Mouse (Mus musculus) heart, embryonic 10.5 days (tissue): Measurements from ENCODE around the gene Trabd2b. TPM values are rescaled to one million over a fixed set of nuclear protein-coding genes. Genes with fewer than 3 reads are reported as not detected.

Experiments used
- DNase-seq: peaks from one replicate; pipeline ENCODE4 v3.0.0-alpha.2; 2017; ENCODE audit warnings: low spot score
- H3K27ac ChIP-seq: fragments of 300-500 bp; sonication (generic); 2 replicates; pipeline ENCODE4 v1.5.1; 2016; ENCODE audit warnings: mild to moderate bottlenecking
- H3K27me3 ChIP-seq: fragments of 300-500 bp; sonication (generic); 2 replicates; pipeline ENCODE4 v1.6.1; 2016; ENCODE audit warnings: mild to moderate bottlenecking; ENCODE audit not compliant: poor library complexity, insufficient read depth, severe bottlenecking
- H3K36me3 ChIP-seq: fragments of 300-500 bp; sonication (generic); 2 replicates; pipeline ENCODE4 v1.6.1; 2016; ENCODE audit warnings: mild to moderate bottlenecking, moderate library complexity
- H3K4me1 ChIP-seq: fragments of 300-500 bp; sonication (generic); 2 replicates; pipeline ENCODE4 v1.6.1; 2016; ENCODE audit warnings: mild to moderate bottlenecking
- H3K4me3 ChIP-seq: fragments of 300-500 bp; sonication (generic); 2 replicates; pipeline ENCODE4 v1.5.1; 2016; ENCODE audit warnings: mild to moderate bottlenecking, moderate library complexity
- H3K9me3 ChIP-seq: fragments of 300-500 bp; sonication (generic); 2 replicates; pipeline ENCODE4 v1.6.1; 2016; ENCODE audit warnings: mild to moderate bottlenecking, moderate library complexity
- WGBS: fragments of 180-500 bp; shearing (Covaris S2); methylation state at CpG from one replicate; pipeline ENCODE4 v1.1.7; 2016; 5-methylcytosine and 5-hydroxymethylcytosine counted together
- polyA plus RNA-seq: library from polyadenylated mRNA; unstranded; fragments of >200 nt; fragmentation: Nextera tagmentation; extraction: Ambion mirVana; gene quantifications from 2 replicates; pipeline ENCODE4 v1.2.1, GENCODE M21; 2016

The Trabd2b gene
- polyA plus RNA-seq, 1 experiment from 2014 or later: 2.2 TPM

DNA sequence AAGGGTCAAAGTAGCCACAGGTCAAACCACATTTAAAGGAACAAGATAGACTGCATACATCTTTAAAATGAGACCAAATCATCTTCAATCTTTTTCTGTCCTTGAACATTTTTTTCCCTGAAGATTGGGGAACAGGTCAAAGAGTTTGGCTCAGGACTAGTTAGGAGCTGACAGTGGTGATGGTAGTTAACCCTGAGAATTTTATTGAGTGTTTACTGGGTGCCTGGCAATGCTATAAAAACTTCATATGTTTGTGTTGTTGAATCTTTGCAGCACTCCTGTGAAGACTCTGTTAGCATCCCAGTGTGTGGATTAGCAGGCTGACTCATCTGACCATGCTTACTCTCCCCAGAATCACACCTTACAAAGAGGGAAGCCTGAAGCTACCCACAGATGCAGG is 238.8 kb downstream of the Trabd2b start:
- Histone ChIP-seq H3K36me3 (no peaks in the 10 kb centered on the region), H3K27me3 (peaks cover 65% of the 10 kb centered on the region), H3K27ac (no peak overlapping the region)

DNA sequence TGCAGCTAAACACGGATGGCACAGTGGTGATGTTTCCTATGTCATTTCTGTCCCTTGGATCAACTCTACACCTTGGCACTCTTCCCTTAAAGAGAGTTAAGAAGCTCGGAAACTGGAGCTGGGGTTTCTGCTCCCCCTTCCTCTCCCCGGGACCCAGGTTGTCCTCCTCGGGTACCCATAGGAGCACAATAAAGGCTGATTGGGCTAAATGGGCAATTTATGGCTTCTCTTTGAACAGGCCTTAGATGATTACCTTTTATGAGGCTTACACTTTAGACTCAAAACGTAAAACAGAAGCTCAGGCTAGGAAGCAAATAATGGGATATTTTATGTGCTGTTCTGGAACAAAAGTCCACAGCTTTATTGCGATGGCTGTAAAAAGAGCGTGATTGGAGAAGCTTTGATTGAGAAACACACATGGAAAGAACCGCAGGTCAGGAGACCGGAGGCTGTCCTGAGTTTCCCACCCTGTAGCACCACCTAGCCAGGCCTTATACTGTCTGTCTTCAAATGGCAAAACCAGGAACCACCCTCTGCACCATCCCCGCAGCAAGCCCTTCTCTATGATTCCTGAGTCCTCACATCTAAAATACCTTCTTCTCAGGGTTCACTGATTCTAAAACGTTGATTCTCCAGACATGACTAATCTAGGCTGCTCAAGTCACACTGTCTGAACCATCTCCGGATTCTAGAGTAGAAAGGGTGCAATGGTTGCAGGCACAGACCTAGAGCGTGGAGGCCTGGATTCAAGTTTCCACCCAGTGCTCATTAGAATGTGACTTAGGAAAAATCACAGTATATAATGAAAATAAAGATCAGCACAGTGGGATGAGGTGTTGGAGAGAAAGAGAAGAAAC is 240.5 kb downstream of the Trabd2b start:
- Histone ChIP-seq H3K27me3 (peaks cover 75% of the 10 kb centered on the region), H3K4me3 (no peak overlapping the region), H3K27ac (no peak overlapping the region), H3K4me1 (peaks cover 21% of the 10 kb centered on the region), H3K36me3 (no peaks in the 10 kb centered on the region), H3K9me3 (no peaks in the 10 kb centered on the region)
- DNase-seq: no peak
- WGBS: 68% methylated on average over 13 of the region's 13 CpGs

More for the DNA sequence above, 238.8 kb downstream of the Trabd2b start:
- Histone ChIP-seq H3K4me1 (peaks cover 12% of the 10 kb centered on the region), H3K4me3 (no peak overlapping the region), H3K9me3 (no peaks in the 10 kb centered on the region)
- no peak for DNase-seq

DNA sequence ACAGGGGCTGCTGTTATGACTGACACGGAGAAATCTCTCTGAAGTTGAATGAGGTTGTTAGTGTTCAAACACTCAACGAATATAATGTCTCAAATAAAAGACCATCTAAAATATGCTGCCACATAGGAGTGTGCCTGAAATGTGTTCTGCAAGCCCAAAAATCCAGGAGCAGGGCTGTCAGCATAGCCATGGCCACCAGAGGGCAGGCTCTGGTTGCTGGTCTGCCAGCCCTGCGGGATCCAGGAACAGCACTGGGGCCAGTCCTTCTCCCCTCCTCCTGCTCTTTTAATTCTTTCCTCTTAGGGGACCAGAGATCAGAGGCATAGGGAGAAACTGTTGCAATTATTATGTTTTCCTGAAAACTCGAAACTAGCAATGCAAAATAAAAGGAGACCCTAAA is 241.2 kb downstream of the Trabd2b start:
- no peak overlapping the region for H3K27ac ChIP-seq
- 9% methylated on average over 4 of the region's 4 CpGs for WGBS
- no peaks in the 10 kb centered on the region for H3K36me3 ChIP-seq
- peaks cover 71% of the 10 kb centered on the region for H3K27me3 ChIP-seq
- DNase-seq: no peak
- H3K4me3 ChIP-seq: no peak overlapping the region
- H3K4me1 ChIP-seq: peaks cover 21% of the 10 kb centered on the region
- no peaks in the 10 kb centered on the region for H3K9me3 ChIP-seq

DNA sequence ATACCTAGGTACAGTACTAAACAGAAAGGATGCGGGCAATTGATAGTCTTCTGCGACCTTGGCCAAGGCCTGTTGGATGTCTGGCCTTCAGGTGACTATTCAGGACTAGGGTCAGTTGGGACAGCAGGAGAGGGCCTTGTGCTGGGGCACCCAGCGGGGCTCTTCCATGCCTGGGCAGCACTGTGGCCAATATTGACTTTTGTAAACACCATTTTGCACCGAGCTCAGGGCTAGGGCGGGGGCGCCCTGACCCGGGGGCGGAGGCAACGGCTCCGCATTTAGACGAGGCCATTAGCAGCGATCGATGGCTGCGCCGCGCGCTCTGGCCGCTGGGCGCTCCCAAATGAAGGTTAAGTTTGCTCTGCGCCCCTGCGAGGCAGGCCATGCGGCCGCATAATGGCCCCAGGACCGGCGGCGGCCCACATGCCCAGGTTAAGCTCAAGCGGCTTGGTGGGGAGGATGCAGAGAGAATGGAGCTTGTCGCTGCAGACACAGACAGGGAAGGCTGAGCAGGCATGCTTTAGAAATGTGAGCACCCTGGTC is 242.1 kb downstream of the Trabd2b start:
- H3K27me3 ChIP-seq: peaks cover 71% of the 10 kb centered on the region

DNA sequence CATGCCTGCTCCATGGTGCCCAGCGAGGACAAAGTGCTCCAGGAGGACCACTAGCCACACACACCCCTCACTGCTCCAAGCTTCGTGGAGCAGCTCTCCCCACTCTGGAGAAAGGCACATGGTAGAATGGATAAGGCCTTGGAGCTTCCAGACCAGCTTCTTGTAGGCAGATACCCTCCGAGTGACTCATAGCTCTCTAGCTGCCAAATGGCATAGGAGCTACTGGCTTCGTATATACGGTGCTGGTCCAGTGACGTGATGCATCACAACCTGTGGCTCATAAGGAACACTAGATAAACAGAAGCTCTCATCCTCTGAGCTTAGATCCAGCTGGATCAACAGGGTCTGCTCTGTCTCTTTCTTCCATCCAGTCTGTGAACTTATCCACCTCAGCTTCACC is 244.0 kb downstream of the Trabd2b start:
- Histone ChIP-seq H3K27me3 (peaks cover 60% of the 10 kb centered on the region), H3K4me1 (peaks cover 21% of the 10 kb centered on the region), H3K4me3 (no peak overlapping the region), H3K9me3 (no peaks in the 10 kb centered on the region), H3K36me3 (no peaks in the 10 kb centered on the region), H3K27ac (no peak overlapping the region)
- 71% methylated on average over 6 of the region's 6 CpGs for WGBS
- DNase-seq: no peak

More for the DNA sequence above, 242.1 kb downstream of the Trabd2b start:
- H3K9me3 ChIP-seq: no peaks in the 10 kb centered on the region
- H3K36me3 ChIP-seq: no peaks in the 10 kb centered on the region
- H3K27ac ChIP-seq: no peak overlapping the region
- 8% methylated on average over 28 of the region's 28 CpGs for WGBS
- peaks cover 21% of the 10 kb centered on the region for H3K4me1 ChIP-seq
- H3K4me3 ChIP-seq: peak overlapping the region; percentile 29
- DNase-seq: no peak

DNA sequence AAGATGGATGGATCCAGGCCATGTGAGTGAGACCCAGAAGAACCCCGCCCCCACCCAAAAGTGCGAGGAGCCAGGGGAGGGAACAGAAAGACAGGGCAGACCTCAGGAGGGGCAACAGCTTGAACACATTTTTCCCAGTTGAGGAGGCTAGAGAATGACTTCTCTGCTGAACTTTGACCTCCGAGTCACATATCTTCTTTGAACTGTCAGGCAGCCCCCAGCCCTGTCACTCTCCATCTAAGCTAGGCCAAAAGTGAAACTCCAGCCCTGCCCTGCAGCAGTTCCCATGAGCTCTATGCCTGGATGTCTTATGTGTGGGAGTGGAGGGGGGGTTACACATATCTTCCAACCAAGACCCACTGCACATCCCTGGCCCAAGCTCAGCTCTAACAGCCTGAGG is 244.5 kb downstream of the Trabd2b start:
- no peak overlapping the region for H3K4me3 ChIP-seq
- DNase-seq: no peak
- peaks cover 56% of the 10 kb centered on the region for H3K27me3 ChIP-seq
- no peaks in the 10 kb centered on the region for H3K36me3 ChIP-seq
- whole genome bisulfite sequencing: 35% methylated on average over 3 of the region's 3 CpGs
- peaks cover 21% of the 10 kb centered on the region for H3K4me1 ChIP-seq
- no peak overlapping the region for H3K27ac ChIP-seq
- H3K9me3 ChIP-seq: no peaks in the 10 kb centered on the region

DNA sequence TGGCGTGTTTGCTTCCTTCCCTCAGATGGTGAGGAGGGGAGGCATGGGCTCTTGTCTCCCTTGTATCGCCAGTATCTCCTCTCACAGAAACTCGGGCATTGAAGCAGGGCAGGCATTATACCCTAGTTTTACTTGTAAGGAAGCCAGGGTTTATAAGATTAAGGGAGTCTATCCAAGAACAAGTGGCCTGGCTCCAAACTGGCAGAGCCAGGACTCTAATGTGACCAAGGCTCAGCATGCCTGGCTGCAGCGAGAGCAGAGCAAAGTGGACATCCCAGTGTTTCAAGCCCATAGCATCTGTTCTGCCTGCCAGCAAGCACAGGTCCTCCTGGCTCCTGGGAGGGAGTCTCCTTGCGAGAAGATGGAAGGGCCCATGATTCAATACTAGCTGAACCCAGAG is 245.1 kb downstream of the Trabd2b start:
- Histone ChIP-seq H3K27me3 (peaks cover 54% of the 10 kb centered on the region), H3K4me3 (no peak overlapping the region), H3K9me3 (no peaks in the 10 kb centered on the region), H3K27ac (no peak overlapping the region), H3K4me1 (peaks cover 21% of the 10 kb centered on the region), H3K36me3 (no peaks in the 10 kb centered on the region)
- WGBS: 76% methylated on average over 5 of the region's 5 CpGs
- DNase-seq: no peak

DNA sequence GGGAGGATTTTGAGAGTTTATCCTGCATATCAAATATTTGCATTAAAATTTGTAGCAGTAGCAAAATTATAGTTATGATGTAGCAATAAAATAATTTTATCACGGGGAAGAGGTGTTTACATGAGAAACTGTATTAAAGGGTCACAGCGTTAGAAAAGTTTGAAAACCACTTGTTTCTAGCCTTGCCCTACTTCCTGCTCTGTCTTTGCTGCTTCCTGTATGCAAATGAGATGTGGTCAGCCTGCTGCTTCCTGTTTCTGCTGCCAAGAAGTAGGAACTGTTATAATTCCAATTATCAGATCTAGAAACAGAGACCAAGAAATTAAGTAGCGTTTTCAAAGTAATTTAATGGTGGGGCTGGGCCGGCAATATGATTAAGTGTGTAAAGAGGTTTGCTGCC is 245.9 kb downstream of the Trabd2b start:
- H3K27ac ChIP-seq: no peak overlapping the region
- H3K4me3 ChIP-seq: no peak overlapping the region
- H3K9me3 ChIP-seq: no peaks in the 10 kb centered on the region
- peaks cover 49% of the 10 kb centered on the region for H3K27me3 ChIP-seq
- no peaks in the 10 kb centered on the region for H3K36me3 ChIP-seq
- H3K4me1 ChIP-seq: peaks cover 21% of the 10 kb centered on the region
- WGBS: 77% methylated on average over 4 of the region's 4 CpGs
- DNase-seq: no peak

DNA sequence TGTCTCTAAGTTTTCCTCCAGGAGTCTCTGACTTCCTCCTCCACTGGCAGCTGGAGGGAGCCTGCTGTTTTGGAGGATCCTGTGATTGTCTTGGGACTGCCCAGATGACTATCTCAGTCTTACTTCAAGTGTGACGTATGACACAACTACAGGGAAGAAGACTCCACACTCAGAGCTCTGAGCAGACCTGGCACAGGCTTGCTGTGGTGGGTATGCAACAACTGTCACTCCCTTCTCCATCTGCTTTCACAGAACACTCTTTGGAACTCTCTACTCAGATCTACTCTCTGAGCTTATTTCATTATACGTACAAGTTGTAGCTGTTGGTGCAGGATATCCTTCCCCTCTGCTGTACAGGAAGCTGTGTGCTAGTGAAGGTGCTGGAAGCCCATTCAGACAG is 251.4 kb downstream of the Trabd2b start:
- H3K9me3 ChIP-seq: no peaks in the 10 kb centered on the region
- no peaks in the 10 kb centered on the region for H3K36me3 ChIP-seq
- no peak overlapping the region for H3K4me3 ChIP-seq
- 58% methylated on average over 2 of the region's 2 CpGs for WGBS
- no peak overlapping the region for H3K27ac ChIP-seq
- DNase-seq: no peak
- H3K27me3 ChIP-seq: peaks cover 45% of the 10 kb centered on the region
- 0 out of 2 replicates have a peak, but pooled peaks cover 3% of the 10 kb centered on the region for H3K4me1 ChIP-seq

DNA sequence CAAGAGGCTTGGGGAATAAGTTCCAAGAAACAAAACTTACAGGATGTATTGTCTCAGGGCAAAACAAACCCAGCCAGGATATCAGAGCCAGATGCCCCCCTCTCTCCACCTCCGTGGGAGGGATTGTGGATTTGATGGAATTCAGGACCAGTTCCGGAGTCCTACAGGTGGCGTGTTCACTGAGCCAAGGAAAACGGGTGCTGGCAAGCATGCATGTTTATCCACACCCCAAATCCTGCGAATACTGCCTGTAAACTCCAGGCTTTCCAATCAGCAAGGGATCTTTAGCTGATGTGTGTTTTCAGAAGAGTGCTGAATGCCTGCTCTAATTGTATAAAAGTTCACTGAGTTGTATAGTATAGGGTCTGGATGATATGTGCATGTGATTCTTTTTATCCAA is 253.4 kb downstream of the Trabd2b start:
- peaks cover 65% of the 10 kb centered on the region for H3K27me3 ChIP-seq
- no peaks in the 10 kb centered on the region for H3K36me3 ChIP-seq
- no peaks in the 10 kb centered on the region for H3K9me3 ChIP-seq
- no peak overlapping the region for H3K4me3 ChIP-seq
- 0 out of 2 replicates have a peak, but pooled peaks cover 3% of the 10 kb centered on the region for H3K4me1 ChIP-seq
- 53% methylated on average over 5 of the region's 5 CpGs for WGBS
- DNase-seq: no peak
- H3K27ac ChIP-seq: no peak overlapping the region

DNA sequence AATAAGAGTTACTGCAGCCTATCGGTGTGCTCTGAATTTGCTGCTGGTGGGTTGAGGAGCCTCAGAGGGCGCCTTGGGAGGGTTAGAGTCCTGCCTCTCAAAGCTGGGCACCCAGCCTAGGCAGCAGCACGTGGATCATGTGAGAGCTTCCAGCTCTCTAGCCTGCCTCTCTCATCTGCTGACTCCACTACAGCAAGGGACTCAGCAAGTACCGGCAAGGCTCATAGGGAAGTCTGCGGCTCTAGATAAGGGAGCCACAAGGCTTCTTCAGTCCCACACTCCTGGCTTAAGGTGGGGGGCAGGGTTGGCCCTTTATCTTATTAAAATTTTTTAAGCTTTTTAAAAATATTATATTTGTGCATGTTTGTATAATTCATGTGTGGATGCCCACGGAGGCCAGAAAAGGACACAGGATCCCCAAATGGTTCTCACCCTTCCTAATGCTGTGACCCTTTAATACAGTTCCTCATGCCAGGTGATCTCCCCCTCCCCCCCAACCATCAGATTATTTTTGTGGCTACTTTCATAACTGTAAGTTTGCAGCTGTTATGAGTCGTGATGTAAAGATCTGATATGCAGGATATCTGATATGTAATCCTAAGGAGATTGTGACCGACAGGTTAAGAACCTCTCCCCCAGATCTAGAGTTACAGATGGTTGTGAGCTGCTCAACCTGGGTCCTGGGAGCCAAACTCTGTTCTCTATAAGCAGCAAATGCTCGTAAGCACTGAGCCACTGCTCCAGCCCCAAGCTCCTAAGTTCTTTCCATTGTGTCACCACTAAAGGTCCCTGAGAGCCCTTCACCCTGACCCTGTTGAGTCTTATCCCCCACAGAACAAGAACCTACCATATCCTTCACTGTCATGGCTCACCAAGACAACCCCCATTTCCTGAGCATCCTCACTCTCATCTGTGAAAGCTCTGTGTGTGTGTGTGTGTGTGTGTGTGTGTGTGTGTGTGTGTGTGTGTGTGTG is 257.8 kb downstream of the Trabd2b start:
- Histone ChIP-seq H3K36me3 (no peaks in the 10 kb centered on the region), H3K27ac (no peak overlapping the region), H3K9me3 (no peaks in the 10 kb centered on the region), H3K4me1 (peaks cover 17% of the 10 kb centered on the region), H3K4me3 (no peak overlapping the region), H3K27me3 (peaks cover 87% of the 10 kb centered on the region)
- DNase-seq: no peak
- 53% methylated on average over 9 of the region's 9 CpGs for WGBS
